ENCODE assay signal across 20 mouse cellular contexts in the genomic region with DNA sequence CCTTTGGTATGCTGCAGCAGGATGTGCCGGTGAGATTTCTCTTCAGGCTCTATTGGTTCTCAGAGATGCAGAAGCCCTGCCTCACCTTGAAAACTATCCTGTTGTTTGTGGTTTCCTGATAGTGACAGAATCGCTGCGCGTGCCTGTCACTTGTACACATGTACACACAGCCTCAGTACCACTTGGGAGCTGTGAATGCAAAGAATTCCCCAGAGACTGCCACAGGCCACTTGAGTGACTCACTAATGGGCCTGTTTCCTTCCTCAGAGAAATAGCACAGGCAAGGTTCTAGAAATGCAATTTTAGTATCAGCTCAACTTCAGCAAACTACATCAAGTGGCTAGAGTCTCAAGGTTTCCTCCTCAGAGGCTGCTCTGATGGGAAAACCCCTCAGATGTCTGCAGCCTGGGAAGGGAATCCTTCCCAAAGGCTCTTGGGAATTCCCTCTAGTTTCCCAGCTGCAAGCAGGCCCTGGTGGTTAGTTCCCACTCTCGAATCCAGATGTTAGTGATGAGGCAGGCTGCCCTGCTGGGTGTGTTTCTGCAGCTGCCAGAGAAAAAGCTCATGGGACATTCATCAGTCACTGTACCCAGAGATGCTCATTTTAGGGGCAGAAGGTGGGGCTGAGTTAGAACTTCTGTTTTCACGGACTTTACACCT.
DNase-seq lines count a peak whose midpoint lies in the region; ATAC-seq lines count a peak whose summit lies in the region.
"Had no signal": no experiment of that assay in that cellular context is flagged by ENCODE, and none has a peak within 500 bp of the region (broad histone marks: within the 10 kb centered on the region; RNA-seq: fewer than 3 reads in every experiment).

No protein-coding gene starts in this region.

- H3K4me2 ChIP-seq in heart, embryonic 12.5 days: no peak overlapping the region
- H3K4me2 ChIP-seq: liver, embryonic 13.5 days; midbrain, embryonic 12.5 days had no signal

- H3K27ac ChIP-seq in heart, embryonic 12.5 days (ENCODE audit: poor library complexity, severe bottlenecking): no peak overlapping the region
- H3K27ac ChIP-seq: hindbrain, embryonic 10.5 days; liver, embryonic 13.5 days; midbrain, embryonic 12.5 days had no signal

- H3K4me1 ChIP-seq in heart, embryonic 12.5 days (replicated peaks): peaks cover 21% of the 10 kb centered on the region
- H3K4me1 ChIP-seq: liver, embryonic 13.5 days; midbrain, embryonic 12.5 days had no signal

- no peaks in the 10 kb centered on the region for H3K36me3 ChIP-seq in heart, embryonic 12.5 days
- H3K36me3 ChIP-seq: hindbrain, embryonic 10.5 days; liver, embryonic 13.5 days; midbrain, embryonic 12.5 days had no signal

- H3K27me3 ChIP-seq in heart, embryonic 12.5 days (replicated peaks): no peaks in the 10 kb centered on the region
- H3K27me3 ChIP-seq: liver, embryonic 13.5 days; midbrain, embryonic 12.5 days had no signal

- H3K4me3 ChIP-seq in heart, embryonic 12.5 days: no peak overlapping the region
- H3K4me3 ChIP-seq: hindbrain, embryonic 10.5 days; liver, embryonic 13.5 days; midbrain, embryonic 12.5 days; myocyte had no signal

- ATAC-seq in heart, embryonic 12.5 days (ENCODE audit: insufficient number of reproducible peaks, low FRiP score): no peak
- ATAC-seq: CD4-positive, CD25-positive, alpha-beta regulatory T cell, adult 4 months had no signal

- DNase-seq in heart, postnatal 10 days: peak; percentile 34 to 44
- DNase-seq in spleen, postnatal 36 days (ENCODE audit: low spot score in 2 of 2): peak; percentile 1 to 4
- no peak for DNase-seq in spleen, adult 12 weeks (ENCODE audit: low spot score)
- peak; percentile 6 to 20 for DNase-seq in heart, postnatal 14 days
- DNase-seq in retina, embryonic 14.5 days (ENCODE audit: low spot score): no peak
- no peak for DNase-seq in cerebellum, adult 11 months
- DNase-seq: adrenal gland, postnatal 36 days; cerebellum, postnatal 10 days; embryo, embryonic 11 days; gastrocnemius, postnatal 36 days; kidney, adult 18-20 months; left cerebral cortex, postnatal 4 days; liver, embryonic 13.5 days; right cerebral cortex, adult 18-20 months; thymus, postnatal 4 days had no signal

- 50% methylated on average over 6 of the region's 6 CpGs for WGBS in heart, embryonic 12.5 days

- H3K9me3 ChIP-seq in heart, embryonic 12.5 days (replicated peaks): no peaks in the 10 kb centered on the region
- H3K9me3 ChIP-seq: hindbrain, embryonic 10.5 days; liver, embryonic 13.5 days; midbrain, embryonic 12.5 days had no signal

- intact Hi-C loops in heart, postnatal 10 days (cut with DNase I): no loop called here
- intact Hi-C loops in heart, postnatal 14 days (cut with DNase I): no loop called here

- no peak overlapping the region for H3K9ac ChIP-seq in heart, embryonic 12.5 days
- H3K9ac ChIP-seq: liver, embryonic 13.5 days; midbrain, embryonic 12.5 days had no signal

Comparison
In these comparisons a context has a peak if more than half of its experiments do, and no peak if none do; other contexts are left out.
1. DNase-seq: peak in heart, postnatal 10 days (2 of 2), spleen, postnatal 36 days (2 of 2) and heart, postnatal 14 days (2 of 2); none in spleen, adult 12 weeks (single experiment), retina, embryonic 14.5 days (single experiment) and cerebellum, adult 11 months (single experiment).